Mouse (Mus musculus) E14TG2a.4 (cell line): ENCODE data around the gene Nup62.

Experiments
- CTCF ChIP-seq: conservative IDR thresholded peaks from 2 replicates; pipeline ENCODE4 v1.5.1; 2014; ENCODE audit warnings: low read length
- NANOG ChIP-seq: IDR thresholded peaks from 2 replicates; pipeline ENCODE4 v1.6.1; 2014; ENCODE audit warnings: borderline replicate concordance, low read length, mixed read lengths
- POU5F1 ChIP-seq: IDR thresholded peaks from 2 replicates; pipeline ENCODE4 v1.6.1; 2014; ENCODE audit warnings: low read length, borderline replicate concordance

- peak; percentile 67 for TF ChIP-seq CTCF
- no peak for TF ChIP-seq NANOG
- TF ChIP-seq POU5F1: no peak
Observed at GRCm38 (mm10) chr7:44824872-44825271, 9.0 kb downstream of the Nup62 start.
